Mouse (Mus musculus) urinary bladder, postnatal 10 days (tissue): ENCODE data around the gene Cplx2.

ENCODE experiments used
- DNase-seq: peaks from one replicate; pipeline ENCODE4 v3.0.0; 2022; ENCODE audit warnings: low spot score

The Cplx2 gene

DNA sequence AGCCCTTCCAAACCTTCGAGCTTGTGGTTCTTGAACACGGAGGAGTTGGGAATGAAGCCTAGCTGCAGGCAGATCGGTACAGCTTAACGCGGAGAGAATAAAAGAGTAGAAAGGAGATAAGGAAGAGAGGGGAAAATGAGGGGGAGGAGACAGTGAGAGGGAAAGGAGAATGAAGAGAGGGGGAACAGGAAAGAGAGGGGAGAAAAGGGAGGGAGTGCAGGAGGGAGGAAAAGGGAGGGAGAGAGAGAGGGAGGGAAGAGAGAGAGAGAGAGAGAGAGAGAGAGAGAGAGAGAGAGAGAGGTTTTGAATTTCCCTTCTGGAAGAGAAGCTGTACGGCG is at the start of gene Cplx2:
Cplx2 (plus strand) TSS at position 301 of the 338 bp plus-strand sequence.
- no peak for DNase-seq

- DNase-seq, result no peak
These were observed 48.5 kb upstream of the Cplx2 start for GRCm38 (mm10) chr13:54322396-54323306.

DNA sequence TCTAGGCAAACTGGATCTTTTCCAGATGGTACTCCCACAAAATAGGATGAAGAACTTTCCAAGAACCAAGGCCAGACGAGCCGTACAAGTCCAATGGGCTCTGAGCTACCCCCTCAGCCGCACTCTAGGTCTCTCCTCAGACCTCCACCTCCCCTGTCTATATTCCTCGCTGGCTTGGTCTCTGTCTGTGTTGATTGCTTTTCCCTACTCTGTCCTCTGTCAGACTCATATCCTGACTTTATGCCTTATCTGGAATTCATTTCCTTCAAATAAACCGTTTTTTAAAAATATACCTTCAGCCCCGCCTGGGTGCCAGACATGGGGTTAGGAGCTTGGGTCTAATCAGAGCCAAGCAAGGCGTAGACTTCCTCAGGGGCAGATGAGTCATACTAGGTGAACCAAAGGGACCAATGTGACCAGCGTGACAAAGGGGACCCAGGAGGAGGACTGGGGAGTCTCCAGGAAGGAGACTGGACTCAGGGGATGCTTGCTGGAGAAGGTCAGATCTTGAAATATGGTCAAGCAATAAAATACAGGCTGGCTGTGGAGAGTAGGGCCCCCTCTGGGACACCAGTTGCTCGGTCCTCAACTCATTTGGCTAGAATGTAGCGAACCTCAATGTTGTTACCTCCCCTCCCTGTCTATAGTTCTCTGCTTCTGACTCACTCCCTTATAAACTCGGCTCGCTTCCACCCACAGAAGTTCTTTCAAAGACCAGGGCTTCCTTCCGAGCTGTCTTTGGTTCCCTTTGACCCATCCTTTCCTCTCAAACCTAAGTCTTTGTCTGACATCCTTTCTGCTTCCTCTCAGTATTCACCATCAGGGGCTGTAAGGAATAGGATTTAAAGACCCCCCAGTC is 47.6 kb upstream of the Cplx2 start:
- no peak for DNase-seq

- DNase-seq, result no peak
These were observed 47.0 kb upstream of the Cplx2 start for GRCm38 (mm10) chr13:54324178-54324577.

- DNase-seq, result no peak
These were observed 45.3 kb upstream of the Cplx2 start for GRCm38 (mm10) chr13:54325814-54326213.

DNA sequence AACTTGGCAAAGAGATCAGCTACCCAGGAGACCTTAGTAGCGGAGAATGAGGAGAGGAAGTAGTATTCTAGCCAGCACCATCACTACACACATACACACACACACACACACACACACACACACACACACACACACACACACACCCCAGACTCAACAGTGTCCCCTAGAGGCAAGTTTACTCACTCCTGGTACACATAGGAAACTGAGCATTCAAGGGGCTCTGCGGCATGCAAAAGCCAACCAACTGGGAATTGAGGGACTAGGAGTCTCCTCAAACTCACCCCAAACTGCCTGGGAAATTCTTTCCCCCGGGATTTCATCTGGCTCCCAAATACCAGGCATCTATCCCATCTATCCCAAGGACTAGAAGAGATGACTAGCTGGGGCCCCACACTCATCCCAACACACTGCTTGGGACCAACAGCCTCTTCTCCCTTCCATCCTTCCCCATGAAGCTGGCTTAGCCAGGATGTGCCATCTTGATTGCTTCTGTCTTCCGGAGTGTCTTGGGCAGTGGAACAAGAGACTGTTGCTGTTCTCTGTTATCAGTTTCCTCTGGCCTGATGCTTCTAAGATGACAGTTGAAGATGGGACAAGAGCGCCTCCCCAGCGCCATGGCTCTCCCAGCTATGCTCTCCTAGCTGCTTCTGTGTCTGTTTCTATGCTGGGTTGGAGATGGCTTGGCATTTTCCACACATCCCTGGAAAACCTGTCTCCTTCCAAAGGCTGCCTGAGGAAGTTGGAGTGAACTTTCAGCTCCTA is 44.3 kb upstream of the Cplx2 start:
- no peak for DNase-seq

- DNase-seq, result no peak
These were observed 43.1 kb upstream of the Cplx2 start for GRCm38 (mm10) chr13:54328029-54328428.

- no peak for DNase-seq
These were observed 42.1 kb upstream of the Cplx2 start for GRCm38 (mm10) chr13:54328954-54329490.

DNA sequence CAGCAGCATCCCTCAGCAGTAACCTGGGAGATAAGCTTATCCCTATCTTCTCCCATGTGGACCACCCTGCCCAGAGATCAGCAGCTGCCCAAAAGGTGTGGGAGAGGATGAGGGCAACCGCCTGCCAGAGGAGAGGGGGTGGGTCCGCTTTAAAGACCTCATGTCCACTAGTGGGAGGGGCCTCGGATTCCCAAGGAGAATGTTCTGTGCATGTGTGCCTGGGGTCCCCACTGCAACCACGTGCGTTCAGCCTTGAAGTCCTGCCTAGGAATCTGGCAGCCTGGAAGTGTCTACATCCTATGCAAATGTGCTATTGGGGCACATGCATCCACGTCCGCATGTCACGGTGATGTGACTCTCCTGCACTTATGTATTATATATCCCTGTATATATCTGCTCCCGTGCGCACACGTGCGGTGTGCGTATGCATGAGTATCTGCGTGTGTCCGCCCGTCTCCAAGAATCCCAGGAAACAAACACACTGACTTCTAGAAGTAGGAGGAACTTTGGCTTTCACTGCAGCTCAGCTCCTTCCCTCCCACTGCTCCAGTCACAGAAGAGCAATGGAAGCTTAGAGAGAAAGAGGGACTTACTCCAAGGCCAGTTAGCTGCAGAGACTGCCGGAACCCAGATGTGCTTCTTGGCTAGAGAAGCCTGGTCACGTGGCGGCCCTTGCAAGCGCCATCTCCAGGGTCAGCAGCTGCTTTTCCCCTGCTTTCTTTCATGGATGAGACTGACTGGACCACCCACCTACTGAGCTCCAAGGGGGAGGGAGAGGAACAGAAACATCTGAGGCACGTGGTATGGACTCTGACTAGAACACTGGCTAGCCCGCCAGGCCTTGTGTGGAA is 39.1 kb upstream of the Cplx2 start:
- DNase-seq, result peak; percentile 35

DNA sequence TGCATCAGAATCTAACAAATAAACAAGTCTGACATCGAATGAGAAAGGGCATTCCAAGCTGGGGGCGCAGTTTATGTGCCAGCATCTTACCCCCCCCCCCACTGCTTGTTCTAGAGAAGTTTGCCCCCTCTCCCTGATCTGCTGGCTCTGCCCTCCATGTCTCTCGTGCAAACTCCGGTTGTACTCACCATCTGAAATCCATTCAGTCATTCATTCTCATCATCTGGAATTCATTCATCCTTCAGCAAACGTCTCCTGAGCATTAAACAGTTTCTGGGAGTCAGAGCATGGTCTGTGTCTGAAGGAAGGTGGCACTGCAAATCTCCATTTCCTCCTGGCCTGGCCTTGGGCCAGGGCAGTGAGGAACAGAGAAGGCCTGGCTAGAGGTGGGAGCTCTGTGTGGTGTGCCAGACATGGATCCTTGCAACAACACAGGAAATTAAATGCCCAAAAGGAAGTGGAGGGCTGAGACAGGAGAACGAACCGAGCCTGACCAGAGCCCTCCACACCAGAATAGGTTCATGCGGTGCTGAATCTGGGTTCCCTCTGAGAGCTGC is 38.1 kb upstream of the Cplx2 start:
- no peak for DNase-seq

GRCm38 (mm10) chr13:54337058-54337457 is 34.1 kb upstream of the Cplx2 start:
- no peak for DNase-seq

GRCm38 (mm10) chr13:54337541-54337940 is 33.6 kb upstream of the Cplx2 start:
- DNase-seq, result no peak

DNA sequence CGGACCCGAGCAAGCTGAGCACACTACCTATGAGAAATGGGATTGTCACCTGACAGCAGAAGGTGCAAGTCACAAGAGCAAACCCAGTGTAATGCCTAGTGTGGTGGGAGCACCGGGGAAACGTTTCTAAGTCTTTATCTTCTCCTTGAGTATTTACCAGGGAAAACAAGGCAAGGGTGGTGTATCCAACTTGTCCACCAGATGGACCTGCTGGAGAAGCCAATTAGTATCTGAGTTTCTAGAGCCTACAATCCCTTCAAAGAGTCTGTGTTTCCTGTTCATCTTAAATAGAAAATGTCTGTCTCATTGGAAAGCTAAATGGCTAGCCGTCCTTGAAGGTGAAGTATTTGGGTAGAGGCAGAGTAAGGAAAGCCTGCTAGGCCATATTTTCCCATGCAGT is 32.3 kb upstream of the Cplx2 start:
- DNase-seq, result no peak

GRCm38 (mm10) chr13:54345885-54346647 is 25.1 kb upstream of the Cplx2 start:
- DNase-seq, result no peak

DNA sequence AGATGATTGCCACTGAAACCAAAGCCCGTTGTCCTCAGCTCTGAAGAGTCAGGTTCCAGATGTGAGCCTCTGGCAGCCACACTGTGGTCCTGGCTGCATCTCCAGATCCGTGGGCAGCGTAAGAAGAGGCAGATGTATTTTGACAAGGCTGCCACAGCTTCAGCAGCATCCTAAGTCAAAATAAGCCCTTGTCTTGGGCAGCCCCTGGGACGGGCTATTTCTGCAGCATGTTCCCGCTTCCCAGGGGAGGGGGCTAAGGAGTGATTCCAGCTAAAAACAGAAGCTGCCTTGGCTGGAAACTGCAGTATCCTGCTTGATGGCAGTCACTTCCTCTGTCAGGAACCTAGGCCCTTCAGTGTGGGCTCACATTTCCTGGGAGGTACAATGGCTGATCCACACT is 23.1 kb upstream of the Cplx2 start:
- no peak for DNase-seq

GRCm38 (mm10) chr13:54349126-54349759 is 21.9 kb upstream of the Cplx2 start:
- no peak for DNase-seq

DNA sequence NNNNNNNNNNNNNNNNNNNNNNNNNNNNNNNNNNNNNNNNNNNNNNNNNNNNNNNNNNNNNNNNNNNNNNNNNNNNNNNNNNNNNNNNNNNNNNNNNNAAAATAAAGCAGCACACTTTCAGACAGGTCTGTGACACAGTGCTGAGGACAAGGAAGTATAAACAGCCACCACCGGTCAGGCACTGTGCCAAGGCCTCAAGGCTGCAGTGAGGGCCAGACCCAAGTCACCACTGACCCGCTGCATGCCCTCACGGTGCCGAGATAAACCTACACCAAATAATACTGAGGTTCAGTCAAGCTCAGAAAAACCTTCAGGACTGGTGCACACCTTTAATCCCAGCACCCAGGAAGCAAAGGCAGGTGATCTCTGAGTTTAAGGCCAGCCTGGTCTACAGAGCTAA is 13.7 kb upstream of the Cplx2 start:
- no peak for DNase-seq

GRCm38 (mm10) chr13:54359181-54359580 is 12.0 kb upstream of the Cplx2 start:
- no peak for DNase-seq

DNA sequence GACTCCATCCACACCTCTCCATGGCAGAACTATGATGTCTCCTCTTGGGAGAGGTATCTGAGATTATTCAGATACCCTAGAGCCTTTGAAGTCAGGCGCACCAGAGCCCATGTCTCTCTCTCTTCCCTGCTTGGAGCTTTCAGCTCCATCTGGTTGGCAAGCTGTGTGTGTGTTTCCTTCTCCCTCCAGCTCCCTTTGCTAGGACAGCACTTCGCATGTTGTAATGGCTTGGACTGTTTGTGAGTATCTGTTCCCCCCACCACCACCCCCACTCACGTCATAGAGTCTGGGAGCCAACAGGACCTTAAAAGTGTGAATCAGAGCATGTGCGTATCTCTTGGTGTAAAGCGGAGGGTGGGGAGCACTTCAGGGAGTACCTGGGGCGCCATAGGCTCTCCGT is 6.5 kb upstream of the Cplx2 start:
- no peak for DNase-seq

- no peak for DNase-seq
These were observed 3.4 kb upstream of the Cplx2 start for GRCm38 (mm10) chr13:54367758-54368157.
